In genomic region chr1:59683926-59684818, GRCm38 (mm10) we compare ENCODE assay signal across 8 mouse cellular contexts. TPM values are rescaled to one million over a fixed set of nuclear protein-coding genes. Genes with fewer than 3 reads are reported as not detected.
DNase-seq lines count a peak whose midpoint lies in the region; ATAC-seq and TF ChIP-seq lines count a peak whose summit lies in the region.

No protein-coding gene starts in this region.

- peak overlapping the region; percentile 71 for H3K4me3 ChIP-seq in heart, embryonic 11.5 days (ENCODE audit: low read depth, low read length)
- H3K4me3 ChIP-seq in kidney, postnatal 0 days (replicated peaks; ENCODE audit: low read depth, low read length) = peak overlapping the region; percentile 58; the same call in 1 of the 2 replicates
- peak overlapping the region; percentile 65 for H3K4me3 ChIP-seq in liver, postnatal 0 days (ENCODE audit: low read depth, low read length)

- TF ChIP-seq CTCF in kidney, postnatal 0 days (IDR thresholded peaks at IDR 0.05; ENCODE audit: low read depth) = no peak
- no peak for TF ChIP-seq CTCF in liver, postnatal 0 days (IDR thresholded peaks at IDR 0.05; ENCODE audit: low read depth)

- peak; percentile 11 for DNase-seq in urinary bladder, postnatal 14 days (ENCODE audit: low spot score)
- DNase-seq in urinary bladder, postnatal 10 days (ENCODE audit: low spot score) = no peak
- peak; percentile 38 to 41 for DNase-seq in cerebellum, postnatal 25 days
- no peak for DNase-seq in kidney, postnatal 0 days (ENCODE audit: low spot score)
- DNase-seq in liver, postnatal 0 days = peak; percentile 33
- peak; percentile 5 for DNase-seq in right cerebral cortex, postnatal 25 days
- no peak for DNase-seq in Muller cell, postnatal 12 days (ENCODE audit: inconsistent ontology term)

- no peak overlapping the region for H3K27ac ChIP-seq in heart, embryonic 11.5 days (ENCODE audit: low read depth, low read length)
- H3K27ac ChIP-seq in kidney, postnatal 0 days = peak overlapping the region; percentile 3; the same call in 1 of the 2 replicates
- H3K27ac ChIP-seq in liver, postnatal 0 days (ENCODE audit: low read depth) = peak overlapping the region; percentile 77

- H3K4me2 ChIP-seq in heart, embryonic 11.5 days = peak overlapping the region; percentile 79
- H3K4me2 ChIP-seq in kidney, postnatal 0 days (ENCODE audit: low read length) = peak overlapping the region; percentile 48
- H3K4me2 ChIP-seq in liver, postnatal 0 days (ENCODE audit: low read depth, low read length) = peak overlapping the region; percentile 72

- H3K9ac ChIP-seq in heart, embryonic 11.5 days (ENCODE audit: low read depth, low read length) = peak overlapping the region; percentile 72; the same call in 1 of the 2 replicates
- H3K9ac ChIP-seq in kidney, postnatal 0 days (ENCODE audit: low read depth, low read length) = peak overlapping the region; percentile 32
- H3K9ac ChIP-seq in liver, postnatal 0 days (replicated peaks) = peak overlapping the region; percentile 47; the same call in 1 of the 2 replicates

- H3K27me3 ChIP-seq in heart, embryonic 11.5 days (ENCODE audit: control insufficient read depth, insufficient read depth, low read length) = no peaks in the 10 kb centered on the region
- no peaks in the 10 kb centered on the region for H3K27me3 ChIP-seq in kidney, postnatal 0 days (ENCODE audit: insufficient read depth, low read length)
- H3K27me3 ChIP-seq in liver, postnatal 0 days (ENCODE audit: insufficient read depth, low read length) = no peaks in the 10 kb centered on the region

- no peaks in the 10 kb centered on the region for H3K9me3 ChIP-seq in heart, embryonic 11.5 days (replicated peaks; ENCODE audit: control insufficient read depth, low read length)
- no peaks in the 10 kb centered on the region for H3K9me3 ChIP-seq in kidney, postnatal 0 days (replicated peaks; ENCODE audit: low read length)
- no peaks in the 10 kb centered on the region for H3K9me3 ChIP-seq in liver, postnatal 0 days (ENCODE audit: low read length)

- no peaks in the 10 kb centered on the region for H3K36me3 ChIP-seq in heart, embryonic 11.5 days (ENCODE audit: control insufficient read depth, insufficient read depth, low read length)
- H3K36me3 ChIP-seq in kidney, postnatal 0 days (ENCODE audit: insufficient read depth, low read length) = no peaks in the 10 kb centered on the region
- no peaks in the 10 kb centered on the region for H3K36me3 ChIP-seq in liver, postnatal 0 days (replicated peaks; ENCODE audit: insufficient read depth, low read length)

- TF ChIP-seq EP300 in liver, postnatal 0 days (IDR thresholded peaks at IDR 0.05; ENCODE audit: low read depth) = no peak

- no peak for ATAC-seq in heart, embryonic 11.5 days (replicated peaks; ENCODE audit: insufficient number of reproducible peaks, low FRiP score, low TSS enrichment)
- peak; percentile 38; the same call in 1 of the 2 replicates for ATAC-seq in kidney, postnatal 0 days (replicated peaks; ENCODE audit: low FRiP score, low read depth)
- ATAC-seq in liver, postnatal 0 days = peak; percentile 46

- WGBS in heart, embryonic 11.5 days (ENCODE audit: insufficient replicate concordance) = 9% methylated on average over 11 of the region's 11 CpGs
- WGBS in kidney, postnatal 0 days = 13% methylated on average over 11 of the region's 11 CpGs
- WGBS in liver, postnatal 0 days (ENCODE audit: insufficient replicate concordance) = 6% methylated on average over 11 of the region's 11 CpGs

- H3K4me1 ChIP-seq in heart, embryonic 11.5 days (ENCODE audit: control insufficient read depth, insufficient read depth, low read length) = peaks cover 3% of the 10 kb centered on the region
- H3K4me1 ChIP-seq in kidney, postnatal 0 days (replicated peaks; ENCODE audit: insufficient read depth, low read length) = peaks cover 10% of the 10 kb centered on the region; the same call in 1 of the 2 replicates
- peaks cover 15% of the 10 kb centered on the region for H3K4me1 ChIP-seq in liver, postnatal 0 days (ENCODE audit: insufficient read depth)

RNA-seq across cellular contexts. Expression of gene Nop58, which starts 0.6 kb away (rescaled TPM):
- polyA plus RNA-seq in heart, embryonic 11.5 days (2014; fragmentation: Nextera tagmentation; extraction: Ambion mirVana) = 184 and 190 TPM in 2 replicates
- polyA plus RNA-seq in kidney, postnatal 0 days (2015; fragmentation: Nextera tagmentation; extraction: Ambion mirVana) = 162 and 173 TPM in 2 replicates
- polyA plus RNA-seq in liver, postnatal 0 days (2015; fragmentation: Nextera tagmentation; extraction: Ambion mirVana) = 80.6 and 81.8 TPM in 2 replicates

RNA-seq across cellular contexts. Expression of gene Sumo1, which starts 13.5 kb away (rescaled TPM):
- 288 and 300 TPM in 2 replicates for polyA plus RNA-seq in heart, embryonic 11.5 days (2014; fragmentation: Nextera tagmentation; extraction: Ambion mirVana)
- 414 and 416 TPM in 2 replicates for polyA plus RNA-seq in kidney, postnatal 0 days (2015; fragmentation: Nextera tagmentation; extraction: Ambion mirVana)
- polyA plus RNA-seq in liver, postnatal 0 days (2015; fragmentation: Nextera tagmentation; extraction: Ambion mirVana) = 96.2 and 97.3 TPM in 2 replicates

Comparison
In these comparisons a context has a peak if more than half of its experiments do, and no peak if none do; other contexts are left out.
1. DNase-seq: peak in urinary bladder, postnatal 14 days (single experiment), cerebellum, postnatal 25 days (2 of 2), liver, postnatal 0 days (single experiment) and right cerebral cortex, postnatal 25 days (single experiment); none in urinary bladder, postnatal 10 days (single experiment), kidney, postnatal 0 days (single experiment) and Muller cell, postnatal 12 days (single experiment).
2. Peak in every context shown above with its lines, with median percentiles within 50 percentile points of each other: H3K4me2 ChIP-seq, H3K4me3 ChIP-seq and H3K9ac ChIP-seq.